Mouse (Mus musculus): ENCODE results near the gene Cdiptos. TPM values are rescaled to one million over a fixed set of nuclear protein-coding genes. Genes with fewer than 3 reads are reported as not detected.
A peak's percentile ranks its signal among the peaks of the same experiment; 100 is the strongest.

The Cdiptos gene
- 1 to 10 TPM in 24 of 26 experiments, under 1 TPM in 2; 0.88 to 7.6 (median 2.2) TPM for total RNA-seq (2018; cell fraction: chromatin; rRNA removed)
- 1 to 10 TPM in 21 of 26 experiments, under 1 TPM in 5; 0.44 to 3.1 (median 1.4) TPM for total RNA-seq (2018; cell fraction: cytosol; rRNA removed)
- total RNA-seq (2018; cell fraction: nucleus; rRNA removed), result 1 to 10 TPM in 24 of 26 experiments, under 1 TPM in 2; 0.43 to 7.2 (median 2.8) TPM
- polyA plus RNA-seq (2018), result 1.3 to 3.9 TPM (median 1.7 TPM) in 3 replicates

DNA sequence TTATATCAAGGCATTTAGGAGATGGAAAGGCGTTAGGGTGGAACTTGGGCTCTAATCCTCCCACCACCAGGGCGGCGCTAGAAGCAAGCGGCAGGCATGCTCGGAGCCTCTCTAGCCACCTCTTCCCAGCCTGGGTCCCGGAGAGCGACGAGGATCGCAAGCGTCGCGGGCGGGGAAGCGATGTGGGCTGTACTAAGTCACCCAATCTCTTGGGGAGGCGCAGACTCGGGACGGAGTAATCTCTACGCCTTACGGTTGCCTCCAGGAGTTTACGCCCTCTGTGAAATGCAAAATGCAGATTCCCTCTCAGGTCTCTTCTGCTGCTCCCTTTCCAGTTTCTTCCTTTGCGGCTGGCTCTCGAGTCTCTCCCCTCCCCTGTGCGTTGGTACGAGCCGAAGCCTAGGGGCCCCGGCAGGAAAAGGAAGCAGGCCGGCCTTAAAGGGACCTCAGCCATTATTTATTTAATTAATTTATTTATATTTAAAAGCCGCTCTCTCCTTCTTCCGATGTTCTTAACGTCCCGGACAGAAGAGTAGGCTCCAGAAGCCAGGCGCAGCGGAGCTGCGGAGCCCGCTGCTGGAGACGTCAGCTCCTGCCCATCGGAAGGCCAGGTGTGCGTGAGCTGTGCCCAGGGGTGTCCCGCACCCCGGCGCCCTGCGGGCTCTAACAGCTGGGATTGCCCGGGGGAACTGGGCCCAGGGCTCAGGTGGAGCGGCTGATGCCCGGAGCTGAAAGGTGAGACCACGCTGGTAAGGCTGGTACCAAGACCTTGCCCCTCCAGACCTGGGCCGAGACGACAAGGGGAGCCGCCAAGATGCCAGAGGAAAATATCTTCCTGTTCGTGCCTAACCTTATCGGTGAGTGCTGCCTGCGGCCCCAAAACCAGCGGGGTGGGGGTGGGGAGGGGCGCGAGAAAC, at the start of gene Cdiptos:
Gene Cdiptos, minus strand, starts transcription at position 149 of the 917 bp plus-strand sequence.
- H3K27ac ChIP-seq, result peak within 1 kb of the TSS; percentile 99
- H3K79me2 ChIP-seq (ENCODE audit: inconsistent target), result peaks cover 21% of the 10 kb centered on the region
- peak within 1 kb of the TSS; percentile 95 for H3K4me3 ChIP-seq (ENCODE audit: inconsistent target)
- under 1% methylated on average over 51 of the region's 55 CpGs for WGBS (ENCODE audit: missing documents)
- H3K36me3 ChIP-seq (ENCODE audit: inconsistent target), result peaks cover 23% of the 10 kb centered on the region

DNA sequence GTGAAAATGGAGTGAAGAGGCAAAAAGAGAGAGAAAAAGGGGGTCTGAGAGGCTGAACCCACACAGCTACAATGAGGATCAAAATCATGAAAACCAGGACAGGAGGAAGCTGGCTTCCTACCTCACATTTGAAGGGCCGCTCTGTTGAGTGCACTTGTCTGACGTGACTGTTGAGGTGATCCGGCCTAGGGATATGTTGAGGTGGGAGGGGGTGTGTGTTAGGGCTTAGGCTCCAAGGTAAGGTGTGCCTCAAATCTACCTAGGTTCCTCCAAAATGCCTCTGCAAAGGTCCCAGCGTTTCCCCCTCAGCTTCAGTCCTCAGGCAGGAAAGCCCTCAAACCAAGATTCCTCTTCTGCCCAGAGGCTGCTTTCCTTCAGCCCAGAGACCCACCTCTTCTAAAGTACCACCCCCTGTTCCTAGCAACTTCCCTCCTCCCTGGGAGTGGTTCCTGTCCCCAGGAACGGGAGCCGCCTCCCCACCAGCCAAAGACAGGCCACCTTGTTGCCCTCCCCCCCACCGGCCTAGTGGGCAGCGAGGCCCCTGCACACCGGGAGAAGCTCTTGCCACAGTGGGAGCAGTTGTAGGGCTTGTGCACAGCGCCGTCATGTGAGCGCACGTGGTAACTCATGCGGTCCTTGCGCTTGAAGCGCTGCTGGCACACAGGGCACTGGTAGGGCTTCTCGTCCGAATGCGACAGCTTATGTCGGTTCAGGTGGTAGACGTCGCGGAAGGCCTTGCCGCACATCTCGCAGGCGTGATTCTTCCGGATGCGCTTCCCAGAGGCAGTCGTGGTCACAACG, 49.1 kb upstream of the Cdiptos start:
- peak overlapping the region; percentile 47 for H3K4me3 ChIP-seq (ENCODE audit: inconsistent target)
- H3K27ac ChIP-seq, result peak overlapping the region; percentile 77
- WGBS (ENCODE audit: missing documents), result under 1% methylated on average over 29 of the region's 30 CpGs
- 0 out of 2 replicates have a peak, but pooled peaks cover 5% of the 10 kb centered on the region for H3K36me3 ChIP-seq (ENCODE audit: inconsistent target)
- H3K79me2 ChIP-seq (ENCODE audit: inconsistent target), result peaks cover 22% of the 10 kb centered on the region

DNA sequence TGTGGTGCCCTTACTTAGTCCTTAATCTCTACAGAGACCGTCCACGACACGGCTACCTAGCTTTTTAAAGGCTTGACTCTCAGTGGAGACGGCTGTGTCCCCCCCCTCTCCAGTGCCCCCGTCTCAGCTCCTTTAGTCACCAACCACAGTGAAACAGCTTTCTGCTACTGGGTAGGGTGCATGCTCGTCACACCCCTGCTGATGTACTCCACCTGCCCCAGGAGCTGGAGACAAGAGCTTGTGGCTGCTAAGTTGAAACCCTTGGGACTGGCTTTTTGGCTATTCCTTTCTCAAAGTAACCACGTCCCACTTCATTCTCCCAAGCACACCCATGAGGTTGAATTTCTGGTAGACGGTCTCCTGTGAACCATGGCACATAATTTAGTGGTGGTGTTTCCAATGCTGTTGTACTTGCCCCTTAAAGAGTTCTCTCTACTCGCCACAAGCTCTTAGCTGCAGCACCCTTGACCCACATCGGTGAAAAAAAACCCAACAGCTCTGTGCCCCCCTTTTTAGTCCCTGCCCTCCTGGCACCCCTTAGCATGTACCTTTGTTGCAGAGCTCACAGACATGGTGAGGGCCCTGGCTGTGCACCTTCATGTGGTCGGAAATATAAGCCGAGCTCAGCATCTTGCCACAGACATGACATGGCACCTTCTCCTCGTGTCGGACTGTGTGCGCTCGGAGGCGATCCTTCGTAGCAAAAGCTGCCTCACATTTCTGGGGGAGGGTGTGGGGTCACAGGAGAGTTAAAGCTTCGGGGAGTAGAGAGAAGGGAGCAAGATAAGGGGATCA, 48.2 kb upstream of the Cdiptos start:
- Histone ChIP-seq H3K27ac (peak overlapping the region; percentile 77), H3K4me3 (ENCODE audit: inconsistent target) (peak overlapping the region; percentile 47), H3K36me3 (ENCODE audit: inconsistent target) (0 out of 2 replicates have a peak, but pooled peaks cover 5% of the 10 kb centered on the region), H3K79me2 (ENCODE audit: inconsistent target) (peaks cover 22% of the 10 kb centered on the region)
- 20% methylated on average over 19 of the region's 19 CpGs for WGBS (ENCODE audit: missing documents)

DNA sequence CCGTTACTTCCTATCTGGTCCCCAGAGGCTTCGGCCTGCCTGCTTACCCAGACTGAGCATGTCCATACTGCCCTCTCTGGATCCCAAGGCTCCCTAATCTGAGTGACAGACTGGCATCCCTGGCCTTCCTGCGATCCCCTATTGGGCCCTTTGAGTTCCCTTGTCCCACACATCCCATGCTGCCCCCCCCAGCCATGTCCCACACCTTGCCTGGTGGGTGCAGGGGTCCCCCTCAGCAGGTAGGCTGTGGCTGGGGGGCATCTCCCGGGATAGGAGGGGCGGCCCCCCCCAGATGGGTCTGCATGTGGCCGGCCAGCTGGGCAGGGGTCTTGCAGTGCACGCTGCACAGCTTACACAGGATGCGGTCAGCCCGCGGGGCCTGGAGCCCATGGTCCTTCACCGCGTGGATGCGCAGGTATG, 47.4 kb upstream of the Cdiptos start:
- Histone ChIP-seq H3K79me2 (ENCODE audit: inconsistent target) (peaks cover 22% of the 10 kb centered on the region), H3K27ac (no peak overlapping the region), H3K4me3 (ENCODE audit: inconsistent target) (no peak overlapping the region), H3K36me3 (ENCODE audit: inconsistent target) (0 out of 2 replicates have a peak, but pooled peaks cover 5% of the 10 kb centered on the region)
- 81% methylated on average over 9 of the region's 13 CpGs for WGBS (ENCODE audit: missing documents)

DNA sequence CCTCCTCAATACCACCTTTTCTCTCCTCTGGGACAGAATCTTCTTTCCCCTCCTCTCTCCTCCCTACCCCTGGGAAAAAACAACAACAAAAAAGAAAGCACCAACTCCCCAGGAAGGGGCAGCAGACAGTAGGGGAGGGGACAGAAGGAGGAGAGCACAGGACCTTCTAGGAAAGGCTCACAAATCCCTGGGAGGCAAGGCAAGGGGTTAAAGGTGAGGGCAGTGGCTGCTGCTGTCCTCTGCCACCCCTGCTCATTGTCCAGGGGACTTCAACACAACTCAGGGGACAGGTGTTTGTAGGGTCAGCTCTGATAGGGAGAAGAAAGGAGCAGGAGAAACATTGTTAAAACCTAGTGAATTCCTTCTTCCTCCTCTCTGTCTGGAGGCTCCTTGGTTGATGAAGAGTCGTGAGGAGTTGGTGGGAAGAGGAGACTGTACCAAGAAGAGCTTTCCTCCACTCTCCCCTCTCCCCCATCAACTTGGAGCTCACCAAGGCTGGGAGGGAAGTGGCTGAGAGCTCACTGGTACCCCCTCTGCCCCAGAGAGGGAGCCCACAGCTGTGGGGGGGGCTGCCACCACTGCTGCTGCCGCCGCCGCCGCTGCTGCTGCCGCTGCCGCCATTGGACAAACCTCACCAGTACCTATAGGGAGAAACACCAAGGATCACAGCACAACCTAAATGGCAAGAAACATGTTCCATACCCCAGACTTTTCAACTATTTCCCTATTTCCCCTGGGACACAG, 46.8 kb upstream of the Cdiptos start:
- H3K27ac ChIP-seq, result 0 out of 2 replicates have a peak overlapping the region, but pooled peaks have one; percentile 0
- peaks cover 22% of the 10 kb centered on the region for H3K79me2 ChIP-seq (ENCODE audit: inconsistent target)
- 87% methylated on average over 7 of the region's 7 CpGs for WGBS (ENCODE audit: missing documents)
- H3K4me3 ChIP-seq (ENCODE audit: inconsistent target), result no peak overlapping the region
- 0 out of 2 replicates have a peak, but pooled peaks cover 5% of the 10 kb centered on the region for H3K36me3 ChIP-seq (ENCODE audit: inconsistent target)

DNA sequence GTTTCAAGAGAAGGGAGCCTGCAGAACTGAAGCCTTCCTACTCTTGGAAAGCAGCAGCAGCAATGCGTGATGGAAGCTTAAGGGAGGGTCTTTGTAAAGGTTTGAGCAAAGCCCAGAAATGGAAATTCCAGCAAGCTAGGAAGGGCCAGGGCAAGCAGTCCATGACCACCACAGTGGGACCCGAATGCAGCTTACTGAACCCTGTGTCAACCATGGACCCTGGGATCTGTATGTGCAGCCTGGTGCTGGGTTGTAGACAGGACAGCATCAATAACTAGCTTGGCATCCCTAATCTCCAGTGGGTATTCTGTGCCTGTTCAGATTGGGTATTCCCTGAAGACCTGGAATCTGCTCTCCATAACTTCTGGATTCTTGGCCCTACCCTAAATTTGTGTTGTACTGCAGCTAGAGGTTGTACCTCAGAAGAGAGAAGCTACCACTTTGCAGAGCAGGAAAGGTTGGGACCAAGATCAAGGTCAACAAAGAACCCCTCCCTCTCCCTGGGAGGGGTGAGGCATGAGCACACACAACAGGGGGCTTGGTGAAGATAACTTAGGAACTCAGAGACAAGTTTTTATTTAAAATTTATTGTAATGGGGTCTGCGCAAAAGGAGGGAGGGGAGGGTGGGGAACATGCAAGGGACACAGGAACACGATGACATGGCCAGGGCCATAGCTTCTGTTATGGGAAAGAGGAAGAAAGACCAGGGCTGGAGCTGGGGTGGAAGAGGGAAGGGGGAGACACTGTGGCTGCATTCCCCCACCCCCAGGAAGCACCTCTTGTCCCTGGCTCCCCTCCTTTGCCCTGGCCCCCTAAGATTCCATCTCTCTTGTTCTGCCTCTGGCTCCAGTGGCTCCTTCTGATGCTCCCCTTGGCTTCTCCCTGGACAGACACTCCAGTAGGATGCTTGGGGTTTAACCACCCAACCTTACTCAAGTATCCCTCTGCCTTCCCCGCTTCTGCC, 45.9 kb upstream of the Cdiptos start:
- H3K36me3 ChIP-seq (ENCODE audit: inconsistent target), result 0 out of 2 replicates have a peak, but pooled peaks cover 5% of the 10 kb centered on the region
- WGBS (ENCODE audit: missing documents), result 49% methylated on average over 5 of the region's 5 CpGs
- H3K27ac ChIP-seq, result 0 out of 2 replicates have a peak overlapping the region, but pooled peaks have one; percentile 0
- peaks cover 22% of the 10 kb centered on the region for H3K79me2 ChIP-seq (ENCODE audit: inconsistent target)
- H3K4me3 ChIP-seq (ENCODE audit: inconsistent target), result no peak overlapping the region

DNA sequence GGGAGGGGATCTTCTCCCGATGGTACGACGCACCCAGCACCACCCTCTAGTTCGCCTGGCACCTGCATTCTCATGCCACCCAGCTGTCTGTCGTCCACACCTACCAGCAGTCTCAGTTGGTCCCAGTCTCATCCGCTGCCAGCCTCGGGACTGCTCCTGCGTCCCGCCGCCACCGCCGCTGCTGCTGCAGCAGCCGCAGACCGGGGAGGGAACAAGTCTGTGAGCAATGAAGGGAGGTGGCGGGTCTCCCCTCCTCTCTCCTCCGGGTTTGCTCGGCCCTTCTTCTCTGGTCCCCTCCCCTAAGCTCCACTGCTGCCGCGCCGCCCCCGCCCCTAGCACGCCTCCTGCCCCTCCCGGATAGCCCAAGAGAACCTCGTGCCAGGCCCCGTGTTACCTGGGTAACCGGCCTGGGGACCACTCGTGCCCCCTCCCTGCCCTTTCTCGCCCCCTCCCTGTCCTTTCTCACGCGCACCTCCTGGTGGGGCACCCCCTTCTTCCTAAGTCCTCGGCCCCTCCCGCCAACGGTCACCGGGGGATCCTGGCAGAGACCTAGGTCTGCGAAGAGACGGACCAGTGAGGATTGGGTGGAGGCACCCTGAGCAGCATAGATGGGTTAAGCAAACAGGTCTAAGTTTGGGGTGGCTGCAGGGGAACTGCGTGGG, 45.1 kb upstream of the Cdiptos start, which contains the start of the genes Gm42742 and Prrt2:
Gene Gm42742, minus strand, starts transcription at position 197 of the 662 bp plus-strand sequence.
Gene Prrt2, minus strand, starts transcription at position 311 of the 662 bp plus-strand sequence.
- Histone ChIP-seq H3K36me3 (ENCODE audit: inconsistent target) (0 out of 2 replicates have a peak, but pooled peaks cover 5% of the 10 kb centered on the region), H3K79me2 (ENCODE audit: inconsistent target) (peaks cover 22% of the 10 kb centered on the region), H3K27ac (no peak within 1 kb of the TSS), H3K4me3 (ENCODE audit: inconsistent target) (no peak within 1 kb of the TSS)
- 19% methylated on average over 34 of the region's 37 CpGs for WGBS (ENCODE audit: missing documents)

DNA sequence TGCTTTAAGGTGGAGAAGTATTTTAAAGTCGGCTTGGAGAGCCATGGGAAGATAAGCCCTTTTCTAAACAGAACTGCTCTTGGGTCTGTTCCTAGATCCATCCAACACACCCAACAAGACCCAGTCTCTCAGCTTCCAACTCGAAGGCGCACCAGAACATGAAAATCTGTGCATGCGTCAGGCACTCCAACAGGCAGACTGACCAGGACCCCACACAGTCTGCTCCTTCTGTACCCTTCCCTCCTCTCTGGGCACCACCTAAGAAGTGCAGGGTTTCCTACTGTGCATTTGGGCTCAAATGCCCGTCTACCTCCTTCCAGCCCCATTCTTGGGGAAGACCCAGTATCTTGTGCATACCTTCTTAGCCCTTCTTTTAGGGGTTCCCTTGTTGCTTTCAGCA, 44.6 kb upstream of the Cdiptos start:
- H3K36me3 ChIP-seq (ENCODE audit: inconsistent target), result 0 out of 2 replicates have a peak, but pooled peaks cover 5% of the 10 kb centered on the region
- H3K79me2 ChIP-seq (ENCODE audit: inconsistent target), result peaks cover 28% of the 10 kb centered on the region
- WGBS (ENCODE audit: missing documents), result 78% methylated on average over 5 of the region's 5 CpGs
- no peak overlapping the region for H3K27ac ChIP-seq
- H3K4me3 ChIP-seq (ENCODE audit: inconsistent target), result no peak overlapping the region

DNA sequence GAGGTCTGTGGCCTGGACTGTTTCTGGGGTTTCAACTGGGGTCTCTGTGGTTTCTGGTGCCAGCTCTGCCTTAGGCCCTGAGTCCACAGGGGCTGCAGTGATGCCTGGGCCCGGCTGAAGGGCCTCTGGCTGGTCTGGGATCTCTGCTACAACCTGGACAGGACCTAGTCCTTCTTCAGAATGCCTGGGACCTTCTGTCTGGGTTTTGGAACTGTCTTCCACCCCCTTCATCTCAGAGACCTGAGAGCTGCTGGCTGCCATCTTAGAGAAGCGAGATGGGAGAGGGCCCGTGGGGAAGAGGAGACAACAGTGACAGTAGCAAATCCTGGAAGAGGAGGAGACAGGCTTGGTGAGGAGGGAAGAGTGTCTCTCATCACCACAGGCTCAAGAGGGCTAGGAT, 44.1 kb upstream of the Cdiptos start:
- Histone ChIP-seq H3K4me3 (ENCODE audit: inconsistent target) (no peak overlapping the region), H3K27ac (no peak overlapping the region)

DNA sequence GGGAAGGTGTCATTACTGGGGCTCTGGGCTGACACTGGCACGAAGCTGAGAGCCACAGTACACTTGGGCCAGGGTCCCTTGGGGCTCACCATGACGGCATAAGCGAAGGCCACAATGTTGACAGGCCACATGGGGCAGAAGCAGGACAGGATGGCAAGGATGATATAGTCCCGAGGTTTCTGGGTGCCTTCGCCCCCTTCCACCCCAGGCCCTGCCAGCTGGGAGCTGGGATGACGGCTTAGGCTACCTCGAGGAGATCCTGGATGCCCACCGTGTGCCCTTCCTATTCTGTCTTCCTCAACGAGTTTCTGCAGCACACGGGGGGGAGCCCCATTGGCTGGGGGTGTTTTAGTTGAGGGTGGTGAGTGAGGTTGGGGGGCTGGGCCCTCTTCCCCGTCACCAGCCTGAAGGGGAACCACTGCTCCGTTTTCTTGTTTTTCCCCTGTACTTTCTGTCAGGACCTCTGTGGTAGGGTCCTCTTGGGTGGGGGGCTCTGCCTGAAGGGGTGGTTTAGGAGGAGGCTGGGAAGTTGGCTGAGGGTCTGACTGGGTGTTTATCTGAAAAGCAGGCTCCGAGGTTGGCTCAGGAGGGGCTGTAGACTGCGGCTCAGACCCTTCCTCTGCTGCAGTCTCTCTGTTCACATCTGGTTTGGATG, 43.5 kb upstream of the Cdiptos start:
- Histone ChIP-seq H3K4me3 (ENCODE audit: inconsistent target) (no peak overlapping the region), H3K27ac (no peak overlapping the region), H3K79me2 (ENCODE audit: inconsistent target) (peaks cover 30% of the 10 kb centered on the region), H3K36me3 (ENCODE audit: inconsistent target) (0 out of 2 replicates have a peak, but pooled peaks cover 5% of the 10 kb centered on the region)
- WGBS (ENCODE audit: missing documents), result 84% methylated on average over 14 of the region's 14 CpGs

More for the DNA sequence above, 44.1 kb upstream of the Cdiptos start:
- WGBS (ENCODE audit: missing documents), result 92% methylated on average over 3 of the region's 3 CpGs
- peaks cover 30% of the 10 kb centered on the region for H3K79me2 ChIP-seq (ENCODE audit: inconsistent target)
- H3K36me3 ChIP-seq (ENCODE audit: inconsistent target), result 0 out of 2 replicates have a peak, but pooled peaks cover 5% of the 10 kb centered on the region

Measured in macrophage (primary cell).